Mouse (Mus musculus): Measurements from ENCODE around the gene Hhat.

- TF ChIP-seq CTCF (IDR thresholded peaks at IDR 0.05; ENCODE audit: control insufficient read depth, insufficient read depth, insufficient read length) (no peak), CEBPB (IDR thresholded peaks at IDR 0.05; ENCODE audit: low read depth) (no peak), MYOD1 (IDR thresholded peaks at IDR 0.05; ENCODE audit: control insufficient read depth, insufficient read length, low read depth) (no peak), MAX (IDR thresholded peaks at IDR 0.05) (no peak), MYOG (IDR thresholded peaks at IDR 0.05; ENCODE audit: control insufficient read depth, extremely low read depth, insufficient read length) (no peak), USF1 (IDR thresholded peaks at IDR 0.05; ENCODE audit: low read depth) (no peak), FOSL1 (IDR thresholded peaks at IDR 0.05; ENCODE audit: insufficient read depth, low read length, poor library complexity, severe bottlenecking) (no peak)
These were observed 121.8 kb downstream of the Hhat start for GRCm38 (mm10) chr1:192649233-192649632.
